Comparison of ENCODE assay signal across 27 mouse cellular contexts in the genomic region with DNA sequence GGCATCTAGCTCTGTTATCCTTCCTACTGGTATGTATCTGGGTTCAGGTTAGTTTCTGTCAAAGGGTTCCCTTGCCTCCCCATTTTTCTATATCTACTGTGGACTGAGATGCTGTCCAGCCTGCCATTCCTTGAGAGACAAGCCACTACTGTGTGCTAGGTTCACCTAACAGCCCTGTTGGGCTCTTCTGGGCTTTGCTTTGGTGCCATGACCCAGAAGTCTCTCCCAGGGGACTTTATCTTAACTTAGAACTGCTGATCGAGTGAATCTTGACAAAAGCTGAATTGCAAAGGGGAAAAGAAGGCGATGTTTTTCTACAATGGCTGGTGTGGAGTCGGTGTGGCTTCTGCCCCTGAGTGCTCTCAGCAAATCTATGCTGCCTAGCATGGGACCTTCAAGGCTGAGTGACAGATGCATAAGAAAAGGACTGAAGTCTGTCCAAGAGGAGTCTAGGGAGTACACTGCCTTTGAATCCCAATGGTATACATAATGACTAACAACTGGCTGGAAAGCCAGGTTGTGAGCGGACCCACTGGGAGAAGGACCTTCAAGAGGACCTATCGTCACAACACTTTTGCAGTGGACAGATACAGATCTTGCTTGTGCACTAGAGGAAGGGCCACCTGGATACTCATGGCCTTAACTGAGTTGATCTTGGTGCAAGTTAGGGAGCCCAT. TPM values are rescaled to one million over a fixed set of nuclear protein-coding genes. Genes with fewer than 3 reads are reported as not detected.
DNase-seq lines count a peak whose midpoint lies in the region; ATAC-seq and TF ChIP-seq lines count a peak whose summit lies in the region.
"Had no signal": no experiment of that assay in that cellular context is flagged by ENCODE, and none has a peak within 500 bp of the region (broad histone marks: within the 10 kb centered on the region; RNA-seq: fewer than 3 reads in every experiment).

No protein-coding gene starts in this region.

- no peak overlapping the region for H3K4me2 ChIP-seq in embryonic facial prominence, embryonic 13.5 days
- no peak overlapping the region for H3K4me2 ChIP-seq in CH12.LX (ENCODE audit: insufficient read depth, low read depth, poor library complexity, severe bottlenecking)
- H3K4me2 ChIP-seq in liver, embryonic 16.5 days (ENCODE audit: low read depth, low read length), result peak overlapping the region; percentile 14
- H3K4me2 ChIP-seq: forebrain, embryonic 13.5 days; hindbrain, embryonic 12.5 days; midbrain, embryonic 15.5 days had no signal

- H3K36me3 ChIP-seq in embryonic facial prominence, embryonic 13.5 days, result peaks cover 36% of the 10 kb centered on the region
- H3K36me3 ChIP-seq in embryonic facial prominence, embryonic 10.5 days (replicated peaks), result peaks cover 59% of the 10 kb centered on the region
- peaks cover 35 to 76% of the 10 kb centered on the region in 2 experiments for H3K36me3 ChIP-seq in CH12.LX (replicated peaks in 1 of 2; ENCODE audit: control insufficient read depth in 1 of 2, insufficient read depth in 1 of 2, low read length in 1 of 2)
- H3K36me3 ChIP-seq in liver, embryonic 16.5 days (ENCODE audit: control insufficient read depth, insufficient read depth), result peaks cover 46% of the 10 kb centered on the region
- H3K36me3 ChIP-seq: midbrain, embryonic 15.5 days had no signal

- H3K4me3 ChIP-seq in embryonic facial prominence, embryonic 13.5 days, result no peak overlapping the region
- H3K4me3 ChIP-seq in embryonic facial prominence, embryonic 10.5 days, result no peak overlapping the region
- H3K4me3 ChIP-seq in CH12.LX (replicated peaks in 1 of 3; ENCODE audit: low read depth in 2 of 3, low read length in 2 of 3, poor library complexity in 1 of 3), result no peak overlapping the region
- no peak overlapping the region for H3K4me3 ChIP-seq in bone marrow, adult 2 months (replicated peaks; ENCODE audit: control insufficient read depth, low read depth, low read length)
- H3K4me3 ChIP-seq in liver, embryonic 16.5 days (ENCODE audit: low read depth, low read length), result no peak overlapping the region
- no peak overlapping the region for H3K4me3 ChIP-seq in lung, adult 2 months (replicated peaks; ENCODE audit: extremely low read depth, low read depth, low read length)
- H3K4me3 ChIP-seq: forebrain, embryonic 13.5 days; hindbrain, embryonic 12.5 days; megakaryocyte, embryonic 14.5 days; midbrain, embryonic 15.5 days had no signal

- peaks cover 23% of the 10 kb centered on the region for H3K4me1 ChIP-seq in embryonic facial prominence, embryonic 13.5 days
- H3K4me1 ChIP-seq in embryonic facial prominence, embryonic 10.5 days, result peaks cover 46% of the 10 kb centered on the region
- peaks cover 4 to 30% of the 10 kb centered on the region in 2 experiments; a peak in 3 of 4 replicates for H3K4me1 ChIP-seq in CH12.LX (ENCODE audit: control insufficient read depth in 1 of 2, insufficient read depth in 2 of 2)
- no peaks in the 10 kb centered on the region; the same call in 1 of the 2 replicates for H3K4me1 ChIP-seq in bone marrow, adult 2 months (ENCODE audit: control insufficient read depth, insufficient read depth, low read length)
- peaks cover 56% of the 10 kb centered on the region for H3K4me1 ChIP-seq in liver, embryonic 16.5 days (ENCODE audit: control insufficient read depth, low read depth, low read length)
- no peaks in the 10 kb centered on the region; the same call in 1 of the 2 replicates for H3K4me1 ChIP-seq in lung, adult 2 months (ENCODE audit: control insufficient read depth, insufficient read depth, low read length)

- H3K9me3 ChIP-seq in embryonic facial prominence, embryonic 13.5 days, result no peaks in the 10 kb centered on the region
- H3K9me3 ChIP-seq in embryonic facial prominence, embryonic 10.5 days, result no peaks in the 10 kb centered on the region
- H3K9me3 ChIP-seq in CH12.LX (replicated peaks; ENCODE audit: low read length), result no peaks in the 10 kb centered on the region
- no peaks in the 10 kb centered on the region for H3K9me3 ChIP-seq in liver, embryonic 16.5 days (replicated peaks; ENCODE audit: control insufficient read depth, low read length)
- H3K9me3 ChIP-seq: forebrain, embryonic 13.5 days; hindbrain, embryonic 12.5 days; megakaryocyte, embryonic 14.5 days; midbrain, embryonic 15.5 days had no signal

- DNase-seq in embryonic facial prominence, embryonic 10.5 days (ENCODE audit: low spot score), result no peak
- no peak for DNase-seq in CH12.LX (ENCODE audit: extremely low read depth)
- no peak for DNase-seq in lung, adult 2 months
- DNase-seq in Muller cell, postnatal 12 days (ENCODE audit: inconsistent ontology term), result no peak
- DNase-seq in layer of hippocampus, adult 9-11 months, result no peak
- DNase-seq: adrenal gland, postnatal 25 days; cerebellum, adult 18-20 months; cerebellum, postnatal 10 days; gastrocnemius, postnatal 10 days; heart, postnatal 36 days; kidney, adult 9 months; kidney, postnatal 10 days; lung, postnatal 4 days; right cerebral cortex, adult 18-20 months; spleen, adult 18-20 months; thymus, adult 2 months had no signal

- dilution Hi-C loops in CH12.LX (cut with MboI; ENCODE audit: extremely low pct_ligation_motif_present, extremely low pct_unique_long_range_greater_than_20kb, low sequenced_read_pairs), result no loop called here

- peaks cover 11% of the 10 kb centered on the region for H3K79me2 ChIP-seq in CH12.LX (replicated peaks; ENCODE audit: control insufficient read depth, extremely low read depth, insufficient read depth, poor library complexity, severe bottlenecking)

- no peak for ATAC-seq in embryonic facial prominence, embryonic 13.5 days (ENCODE audit: insufficient number of reproducible peaks, insufficient read depth, low FRiP score, low TSS enrichment, low read depth)
- no peak for ATAC-seq in liver, embryonic 16.5 days (ENCODE audit: low read depth)
- ATAC-seq: forebrain, embryonic 13.5 days; intestine, postnatal 0 days; lung, postnatal 0 days; midbrain, embryonic 15.5 days had no signal

- TF ChIP-seq EP300 in CH12.LX (IDR thresholded peaks at IDR 0.05; ENCODE audit: low read length), result no peak

- no peak for TF ChIP-seq RAD21 in CH12.LX (IDR thresholded peaks at IDR 0.05; ENCODE audit: low read depth, low read length)

- H3K27ac ChIP-seq in embryonic facial prominence, embryonic 13.5 days, result no peak overlapping the region
- no peak overlapping the region for H3K27ac ChIP-seq in embryonic facial prominence, embryonic 10.5 days (replicated peaks)
- H3K27ac ChIP-seq in CH12.LX (ENCODE audit: insufficient read depth, low read depth), result no peak overlapping the region
- H3K27ac ChIP-seq in bone marrow, adult 2 months (ENCODE audit: control insufficient read depth, insufficient read depth, low read depth, low read length, poor library complexity), result peak overlapping the region; percentile 22; the same call in 1 of the 2 replicates
- peak overlapping the region; percentile 74 for H3K27ac ChIP-seq in liver, embryonic 16.5 days (ENCODE audit: low read length)
- H3K27ac ChIP-seq: forebrain, embryonic 13.5 days; hindbrain, embryonic 12.5 days; midbrain, embryonic 15.5 days had no signal

- 0 out of 2 replicates have a peak, but pooled peaks have one; percentile 38 for TF ChIP-seq POLR2A in CH12.LX (IDR thresholded peaks at IDR 0.05; ENCODE audit: low read depth, low read length)
- no peak for TF ChIP-seq POLR2A in bone marrow, adult 2 months (IDR thresholded peaks at IDR 0.05; ENCODE audit: borderline replicate concordance, control insufficient read depth, low read depth, low read length)
- TF ChIP-seq POLR2A in lung, adult 2 months (IDR thresholded peaks at IDR 0.05; ENCODE audit: borderline replicate concordance, extremely low read depth, low read depth, low read length), result no peak

- H3K27me3 ChIP-seq in embryonic facial prominence, embryonic 13.5 days, result no peaks in the 10 kb centered on the region
- no peaks in the 10 kb centered on the region for H3K27me3 ChIP-seq in embryonic facial prominence, embryonic 10.5 days (replicated peaks; ENCODE audit: low read depth, poor library complexity, severe bottlenecking)
- no peaks in the 10 kb centered on the region for H3K27me3 ChIP-seq in CH12.LX (replicated peaks)
- H3K27me3 ChIP-seq in liver, embryonic 16.5 days (ENCODE audit: control insufficient read depth, insufficient read depth, low read depth, low read length), result no peaks in the 10 kb centered on the region
- H3K27me3 ChIP-seq: forebrain, embryonic 13.5 days; hindbrain, embryonic 12.5 days; megakaryocyte, embryonic 14.5 days; midbrain, embryonic 15.5 days had no signal

- in situ Hi-C loops in CH12.LX (cut with MboI; ENCODE audit: low pct_ligation_motif_present, low pct_unique_long_range_greater_than_20kb, low sequenced_read_pairs), result loop anchor here (5.0 kb wide), 1 partner anchor 238 kb away; no protein-coding TSS in a partner anchor

- no peak for TF ChIP-seq CTCF in CH12.LX (conservative IDR thresholded peaks at IDR 0.05 in 1 of 2, IDR thresholded peaks at IDR 0.05 in 1 of 2; ENCODE audit: low read depth in 2 of 2, low read length in 2 of 2)
- no peak for TF ChIP-seq CTCF in bone marrow, adult 2 months (IDR thresholded peaks at IDR 0.05; ENCODE audit: control insufficient read depth, insufficient read depth, low read length)
- TF ChIP-seq CTCF in lung, adult 2 months (IDR thresholded peaks at IDR 0.05; ENCODE audit: insufficient read depth, low read length), result no peak

- WGBS in embryonic facial prominence, embryonic 13.5 days, result 72% methylated on average over 5 of the region's 5 CpGs
- WGBS in embryonic facial prominence, embryonic 10.5 days, result 77% methylated on average over 5 of the region's 5 CpGs
- 68% methylated on average over 5 of the region's 5 CpGs for WGBS in bone marrow, adult 2 months
- WGBS in liver, embryonic 16.5 days (ENCODE audit: insufficient replicate concordance), result 56% methylated on average over 5 of the region's 5 CpGs
- WGBS in lung, adult 2 months, result 88% methylated on average over 5 of the region's 5 CpGs

- peak overlapping the region; percentile 22; the same call in 1 of the 2 replicates for H3K9ac ChIP-seq in embryonic facial prominence, embryonic 13.5 days
- H3K9ac ChIP-seq in CH12.LX (ENCODE audit: insufficient read depth, low read depth), result no peak overlapping the region
- peak overlapping the region; percentile 26 for H3K9ac ChIP-seq in liver, embryonic 16.5 days (ENCODE audit: low read depth, low read length)
- H3K9ac ChIP-seq: forebrain, embryonic 13.5 days; hindbrain, embryonic 12.5 days; midbrain, embryonic 15.5 days had no signal

RNA-seq across cellular contexts. Expression of a gene that starts 6.7 kb away (rescaled TPM):
- polyA plus RNA-seq in embryonic facial prominence, embryonic 13.5 days (2015; fragmentation: Nextera tagmentation; extraction: Ambion mirVana), result 214 and 235 TPM in 2 replicates
- 640 and 704 TPM in 2 replicates for polyA plus RNA-seq in embryonic facial prominence, embryonic 10.5 days (2016; fragmentation: Nextera tagmentation; extraction: Ambion mirVana)
- total RNA-seq in CH12.LX (2012; rRNA removed), result 89.0 and 138 TPM in 2 replicates
- total RNA-seq in CH12.LX (2014; rRNA removed), result 180 and 187 TPM in 2 replicates
- 202 and 214 TPM in 2 replicates for polyA plus RNA-seq in CH12.LX (2012; ENCODE audit: insufficient read length, low read depth)
- 203 and 291 TPM in 2 replicates for polyA plus RNA-seq in bone marrow, adult 2 months (2011; ENCODE audit: insufficient read depth, insufficient read length, low replicate concordance, missing spikeins)
- polyA plus RNA-seq in liver, embryonic 16.5 days (2015; fragmentation: Nextera tagmentation; extraction: Ambion mirVana), result 418 and 451 TPM in 2 replicates
- 1.6 and 2.1 TPM in 2 replicates for polyA plus RNA-seq in lung, adult 2 months (2012; rRNA removed)

RNA-seq across cellular contexts. Expression of a gene that starts 33.1 kb away (rescaled TPM):
- polyA plus RNA-seq in embryonic facial prominence, embryonic 13.5 days (2015; fragmentation: Nextera tagmentation; extraction: Ambion mirVana), result 3.8 and 4.0 TPM in 2 replicates
- polyA plus RNA-seq in embryonic facial prominence, embryonic 10.5 days (2016; fragmentation: Nextera tagmentation; extraction: Ambion mirVana), result 0.16 and 0.53 TPM in 2 replicates
- total RNA-seq in CH12.LX (2012; rRNA removed) (not detected in 2 replicates), CH12.LX (2014; rRNA removed) (not detected in 2 replicates)
- not detected in 2 replicates for polyA plus RNA-seq in CH12.LX (2012; ENCODE audit: insufficient read length, low read depth)
- polyA plus RNA-seq in bone marrow, adult 2 months (2011; ENCODE audit: insufficient read depth, insufficient read length, low replicate concordance, missing spikeins), result 0.56 and 3.0 TPM in 2 replicates
- 0.37 and 0.67 TPM in 2 replicates for polyA plus RNA-seq in liver, embryonic 16.5 days (2015; fragmentation: Nextera tagmentation; extraction: Ambion mirVana)
- polyA plus RNA-seq in lung, adult 2 months (2012; rRNA removed), result 16.7 and 22.5 TPM in 2 replicates
- total RNA-seq: granulocyte monocyte progenitor cell, adult 5-6 weeks; neutrophil, adult 5-6 weeks had no signal

Comparison
In these comparisons a context has a peak if more than half of its experiments do, and no peak if none do; other contexts are left out.
1. H3K27ac ChIP-seq: peak in bone marrow, adult 2 months (single experiment) and liver, embryonic 16.5 days (single experiment); none in embryonic facial prominence, embryonic 13.5 days (single experiment), embryonic facial prominence, embryonic 10.5 days (single experiment) and CH12.LX (single experiment).
2. RNA of a gene that starts 6.7 kb away (polyA plus RNA-seq): 640 to 704 TPM in embryonic facial prominence, embryonic 10.5 days, 418 to 451 TPM in liver, embryonic 16.5 days, 214 to 235 TPM in embryonic facial prominence, embryonic 13.5 days, 202 to 214 TPM in CH12.LX and 203 to 291 TPM in bone marrow, adult 2 months; 1.6 to 2.1 TPM in lung, adult 2 months; every median in the first group is over 10 times any median in the second.